Mouse (Mus musculus): ENCODE results near the gene Cpsf3.

DNA sequence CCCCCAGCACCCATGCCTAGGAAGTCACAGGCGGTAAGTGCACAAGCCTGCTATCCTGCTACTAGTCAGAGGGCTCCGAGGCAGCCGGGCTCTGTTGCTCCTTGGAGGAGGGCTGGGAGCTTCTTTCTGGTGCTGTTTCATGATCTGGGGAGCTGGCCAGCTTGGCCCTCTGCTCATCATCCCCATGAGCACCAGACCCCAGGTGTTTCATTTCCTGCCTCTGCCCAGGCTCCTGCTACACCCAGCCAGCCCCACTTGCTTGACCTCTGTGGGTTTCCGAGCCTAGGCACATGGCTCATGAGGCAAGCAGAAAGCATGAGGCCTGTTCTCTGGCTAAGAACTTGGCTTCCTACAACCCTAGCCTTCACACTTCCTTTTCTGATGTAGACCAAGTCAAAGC, 19.7 kb upstream of the Cpsf3 start:
- TF ChIP-seq POLR2A (IDR thresholded peaks at IDR 0.05; ENCODE audit: insufficient read length, low read depth) (no peak), TCF12 (IDR thresholded peaks at IDR 0.05; ENCODE audit: insufficient read depth, poor library complexity, severe bottlenecking) (no peak), E2F4 (IDR thresholded peaks at IDR 0.05; ENCODE audit: insufficient read depth) (no peak), USF1 (IDR thresholded peaks at IDR 0.05; ENCODE audit: low read depth) (no peak), CEBPB (IDR thresholded peaks at IDR 0.05; ENCODE audit: insufficient read depth, poor library complexity, severe bottlenecking) (no peak), MYOD1 (IDR thresholded peaks at IDR 0.05; ENCODE audit: control insufficient read depth in 1 of 3, insufficient read length in 2 of 3, low read depth in 2 of 3) (no peak), POLR2AphosphoS2 (IDR thresholded peaks at IDR 0.05; ENCODE audit: insufficient read length, low read depth) (no peak), MAX (IDR thresholded peaks at IDR 0.05; ENCODE audit: low read depth) (no peak)

Measured in myocyte (in vitro differentiated cells).